In the genomic region with DNA sequence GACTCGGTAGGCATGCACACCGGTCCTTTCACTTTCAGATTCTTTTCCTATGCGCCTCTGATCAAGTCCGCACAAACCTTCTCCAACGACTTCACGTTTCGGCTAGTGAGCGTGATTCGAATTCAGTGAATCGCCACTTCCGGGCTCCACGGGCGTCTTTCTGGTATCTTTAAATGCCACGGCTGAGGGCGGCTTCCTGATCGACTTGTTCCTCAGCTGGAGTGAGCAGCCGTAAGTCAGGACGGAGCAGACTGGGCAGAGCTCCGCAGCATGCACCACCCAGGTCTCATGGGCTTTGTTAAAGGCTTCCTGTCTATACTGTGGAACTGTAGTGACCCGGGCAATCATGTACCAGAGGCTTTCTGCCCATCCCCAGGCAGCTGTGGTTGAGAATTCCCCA, we compare ENCODE assay signal across 8 mouse cellular contexts. TPM values are rescaled to one million over a fixed set of nuclear protein-coding genes. Genes with fewer than 3 reads are reported as not detected.
DNase-seq lines count a peak whose midpoint lies in the region.
"Had no signal": no experiment of that assay in that cellular context is flagged by ENCODE, and none has a peak within 500 bp of the region (broad histone marks: within the 10 kb centered on the region; RNA-seq: fewer than 3 reads in every experiment).

No protein-coding gene starts in this region.

- H3K36me3 ChIP-seq in megakaryocyte, embryonic 14.5 days (replicated peaks; ENCODE audit: low read length): no peaks in the 10 kb centered on the region

- DNase-seq in 416B (ENCODE audit: low read depth): peak; percentile 70
- peak; percentile 66 to 67 for DNase-seq in B cell, adult 2 months
- DNase-seq in induced T-regulatory cell, adult 2 months (ENCODE audit: low read depth): peak; percentile 87
- no peak for DNase-seq in right cerebral cortex, postnatal 36 days (ENCODE audit: low spot score in 2 of 2)
- DNase-seq in gastrocnemius, adult 8-10 months (ENCODE audit: low spot score in 2 of 2): no peak
- no peak for DNase-seq in frontal cortex, adult 2 months (ENCODE audit: extremely low spot score in 1 of 2, low spot score in 1 of 2)
- DNase-seq: lung, embryonic 14.5 days had no signal

- H3K4me3 ChIP-seq in megakaryocyte, embryonic 14.5 days (replicated peaks): peak overlapping the region; percentile 92

- H3K4me1 ChIP-seq in megakaryocyte, embryonic 14.5 days: peaks cover 32% of the 10 kb centered on the region

- peaks cover 15% of the 10 kb centered on the region for H3K9me3 ChIP-seq in megakaryocyte, embryonic 14.5 days

- peaks cover 2% of the 10 kb centered on the region for H3K27me3 ChIP-seq in megakaryocyte, embryonic 14.5 days (replicated peaks)

RNA-seq across cellular contexts. Expression of a gene that starts 23.5 kb away (rescaled TPM):
- polyA plus RNA-seq in megakaryocyte, embryonic 14.5 days (2012; ENCODE audit: insufficient read depth, low replicate concordance): 1.1 TPM in 1 of 2 replicates, not detected in the other
- 1 to 10 TPM in 1 of 4 experiments, under 1 TPM in 1, not detected in 2; 0.52 to 1.6 TPM for total RNA-seq in gastrocnemius, adult 8-10 months (2022)
- 0.24 and 0.36 TPM in 2 replicates for polyA plus RNA-seq in frontal cortex, adult 2 months (2012; rRNA removed)

Comparison
In these comparisons a context has a peak if more than half of its experiments do, and no peak if none do; other contexts are left out.
1. DNase-seq: peak in 416B (single experiment), B cell, adult 2 months (2 of 2) and induced T-regulatory cell, adult 2 months (single experiment); none in right cerebral cortex, postnatal 36 days (0 of 2), gastrocnemius, adult 8-10 months (0 of 2) and frontal cortex, adult 2 months (0 of 2).